Mouse (Mus musculus): ENCODE data around the gene Acap1. TPM values are rescaled to one million over a fixed set of nuclear protein-coding genes. Genes with fewer than 3 reads are reported as not detected.

Acap1 gene
- total RNA-seq, 2 experiments from 2014 or later, result 0.16 to 0.21 TPM

DNA sequence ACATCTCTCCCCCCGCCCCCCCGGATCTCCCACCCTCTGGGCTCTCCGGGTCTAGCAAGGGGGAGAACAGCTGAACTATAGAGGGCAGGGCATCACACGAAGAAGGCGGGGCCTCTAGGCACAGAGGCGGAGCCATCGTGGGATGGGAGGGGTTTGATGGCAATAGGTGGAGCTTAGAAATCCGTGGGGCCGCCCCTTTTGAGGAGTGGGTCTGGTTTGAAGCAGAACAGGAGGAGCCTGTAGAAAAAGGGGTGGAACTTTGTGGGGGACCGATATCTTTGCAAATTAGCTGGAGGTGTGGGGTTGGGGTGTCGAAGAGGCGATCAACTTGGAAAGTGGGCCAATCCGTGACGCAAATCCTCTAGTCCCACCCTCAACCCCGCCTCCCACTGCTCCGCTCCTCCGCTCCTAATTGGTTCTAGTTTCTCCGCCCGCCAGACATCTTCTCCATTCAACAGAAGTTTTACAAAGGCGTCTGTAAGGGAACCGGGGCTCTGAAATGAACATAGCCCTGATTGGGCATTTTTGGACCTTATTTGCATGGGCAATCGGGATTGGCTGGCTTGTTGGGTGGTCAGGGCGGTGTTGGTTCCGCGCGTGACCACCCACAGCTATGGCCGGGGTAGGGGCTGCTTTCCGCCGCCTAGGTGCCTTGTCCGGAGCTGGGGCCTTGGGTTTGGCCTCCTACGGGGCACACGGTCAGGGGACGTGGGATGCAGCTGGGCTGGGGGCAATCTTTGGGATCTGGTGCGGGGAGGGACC is 57.2 kb downstream of the Acap1 start, which contains the start of gene Tmem256:
TSS of gene Tmem256 (plus strand) at position 563 of the 762 bp plus-strand sequence.
- DNase-seq (ENCODE audit: low spot score in 2 of 2), result peak; percentile 95 to 97

DNA sequence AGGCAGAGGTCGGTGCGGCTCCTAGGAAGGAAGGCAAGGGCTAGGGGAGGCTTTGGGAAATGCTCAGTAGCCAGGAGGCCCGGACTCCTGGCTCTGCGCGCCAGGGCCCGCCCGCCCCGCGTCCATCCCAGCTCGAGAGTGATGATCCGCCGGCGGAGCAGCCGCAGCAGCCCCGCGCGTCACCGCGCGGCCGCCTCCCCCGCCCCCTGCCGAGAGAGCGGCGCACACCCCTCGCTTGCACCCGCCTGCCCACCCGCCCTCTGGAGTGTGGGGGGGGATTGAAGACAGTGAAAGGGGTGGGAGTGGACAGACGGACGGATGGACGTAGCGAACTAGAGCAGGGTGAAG is 57.8 kb downstream of the Acap1 start, which contains the start of gene Nlgn2:
TSS of gene Nlgn2 (minus strand) at position 181 of the 348 bp plus-strand sequence.
- no peak for DNase-seq (ENCODE audit: low spot score in 2 of 2)

DNA sequence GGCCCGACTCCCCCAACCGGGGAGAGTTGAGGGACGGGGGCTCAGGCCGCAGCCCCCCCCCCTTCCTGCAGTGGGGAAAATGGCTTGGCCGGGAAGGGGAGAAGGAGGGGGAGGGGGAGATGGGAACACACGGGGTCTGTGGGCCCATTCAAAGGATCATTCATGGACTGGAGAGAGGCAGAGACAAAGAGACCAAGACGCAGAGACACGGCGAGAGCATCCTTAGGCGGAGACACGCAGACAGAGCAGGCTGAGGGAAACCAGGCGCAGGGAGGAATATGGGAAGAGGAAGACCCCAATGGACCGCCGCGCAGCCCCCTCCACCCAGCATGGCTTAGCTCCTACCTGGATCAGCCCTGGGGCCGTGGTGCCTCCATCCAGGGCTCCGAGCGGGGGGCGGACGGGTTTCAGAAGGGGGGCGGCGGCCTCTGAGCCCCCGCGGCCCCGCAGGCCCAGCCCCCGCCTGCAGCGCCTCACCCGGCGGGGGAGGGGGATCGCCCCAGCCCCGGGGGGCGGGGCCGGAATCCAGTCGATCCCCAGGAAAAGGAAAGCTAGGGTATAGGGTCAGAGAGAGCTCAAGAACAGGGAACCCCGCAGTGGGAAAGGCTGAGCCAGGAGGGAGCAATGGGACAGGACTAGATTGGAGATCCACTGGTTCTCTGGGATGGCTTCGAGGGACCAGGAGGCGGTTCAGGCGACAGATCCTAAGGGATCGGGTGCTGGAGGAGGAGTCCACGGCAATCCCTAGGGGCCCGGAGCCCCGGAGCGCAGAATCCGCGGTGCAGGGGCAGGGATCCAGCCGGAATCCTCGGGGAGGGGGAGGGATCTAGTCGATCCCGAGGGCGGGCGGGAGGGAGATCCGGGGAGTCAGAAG is 58.4 kb downstream of the Acap1 start:
- peak; percentile 49 to 68 for DNase-seq (ENCODE audit: low spot score in 2 of 2)

DNA sequence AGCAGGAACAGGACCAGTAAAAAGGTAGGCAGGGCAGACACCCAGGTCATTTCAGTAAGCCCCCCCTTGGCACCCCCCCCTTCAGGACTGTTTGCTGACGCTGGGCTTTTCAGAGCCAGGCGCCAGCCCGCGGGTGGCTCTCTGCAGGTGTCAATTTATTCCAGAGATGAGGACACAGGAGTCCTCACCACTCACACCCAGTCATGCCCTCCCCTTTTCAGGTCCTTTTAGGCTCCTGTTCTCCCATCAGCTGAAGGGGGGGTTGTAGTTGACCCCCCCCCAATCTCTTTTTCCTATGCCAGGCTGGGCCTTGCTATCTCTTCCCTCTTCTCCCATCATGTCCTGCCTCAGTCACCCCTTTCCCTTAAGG is 59.4 kb downstream of the Acap1 start:
- no peak for DNase-seq (ENCODE audit: low spot score in 2 of 2)

DNA sequence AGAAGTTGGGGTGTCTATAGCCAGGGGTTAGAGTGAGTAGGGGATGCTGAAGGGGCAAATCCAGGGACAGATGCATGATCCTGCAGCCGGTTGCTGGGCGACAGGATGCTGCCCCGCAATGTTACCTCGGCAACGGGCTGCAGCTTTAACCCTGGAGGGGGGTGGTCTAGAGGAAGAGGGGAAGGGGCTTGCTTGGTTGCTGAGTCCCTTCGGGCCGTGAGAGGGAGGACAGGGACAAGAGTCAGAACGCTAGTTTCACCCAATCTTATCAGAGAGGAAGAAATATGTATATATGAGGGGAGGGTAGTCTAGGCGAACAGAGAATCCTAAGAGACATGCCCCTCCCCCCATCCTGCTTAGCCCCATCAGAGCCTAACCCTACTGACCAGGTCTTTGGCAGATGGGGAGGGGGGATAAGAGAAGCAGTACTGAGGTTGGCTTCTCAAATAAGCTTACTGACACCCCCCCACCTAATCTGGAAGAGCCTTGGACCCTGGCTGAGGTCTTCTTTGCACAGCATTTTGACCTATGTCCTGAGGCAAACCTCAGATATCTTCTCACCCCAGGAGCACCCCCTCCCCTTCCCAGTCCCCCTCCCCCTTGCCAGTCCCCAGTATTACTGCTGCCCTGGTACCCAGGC is 59.9 kb downstream of the Acap1 start:
- DNase-seq (ENCODE audit: low spot score in 2 of 2), result peak in 1 of 2 experiments; percentile 33

DNA sequence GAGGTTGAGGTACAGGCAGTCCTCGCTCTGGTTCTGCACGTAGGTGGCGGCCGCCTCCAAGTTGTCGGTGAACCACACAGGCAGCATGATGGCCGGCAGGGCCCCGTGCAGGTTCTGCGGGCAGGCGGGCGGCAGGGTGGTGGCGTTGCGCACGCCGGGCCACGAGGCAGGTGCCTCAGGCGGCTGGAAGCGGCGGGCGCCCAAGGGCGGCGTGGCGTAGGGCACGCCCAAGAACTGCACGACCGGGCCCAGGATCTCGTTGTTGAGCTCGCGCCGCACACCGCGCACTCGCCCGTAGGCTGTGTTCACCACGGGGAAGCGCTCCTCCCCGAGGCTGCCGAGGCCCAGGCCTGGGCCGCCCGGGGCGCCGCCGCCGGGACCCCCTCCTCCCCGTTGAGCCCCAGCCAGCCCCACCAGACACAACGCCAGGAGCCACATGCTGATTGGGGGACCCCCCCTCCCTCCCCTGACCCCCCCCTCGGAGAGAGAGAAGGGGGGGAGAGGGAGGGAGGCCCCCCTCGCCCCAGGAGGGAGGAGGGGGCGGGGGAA is 61.3 kb downstream of the Acap1 start:
- DNase-seq (ENCODE audit: low spot score in 2 of 2), result peak in 1 of 2 experiments; percentile 44

DNA sequence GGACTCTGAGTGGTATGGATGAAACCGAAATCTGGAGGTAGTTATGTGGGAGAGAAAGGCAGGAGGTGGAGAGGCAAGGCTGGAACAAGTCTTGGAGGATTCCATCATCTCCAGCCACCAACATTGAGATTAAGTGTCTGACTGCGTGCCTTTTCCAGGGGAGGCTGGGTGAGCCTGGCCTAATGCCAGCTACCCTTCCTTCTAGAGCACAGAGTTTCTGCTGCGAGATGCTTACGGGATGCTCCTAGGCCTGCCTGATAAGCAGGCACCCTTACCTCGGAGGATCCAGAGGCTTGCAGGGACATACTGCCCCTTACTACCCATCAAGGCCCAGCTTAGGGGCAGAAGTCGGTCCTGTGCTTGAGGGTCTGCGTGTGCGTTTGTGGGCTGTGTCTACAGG is 61.8 kb downstream of the Acap1 start:
- DNase-seq (ENCODE audit: low spot score in 2 of 2), result no peak

Small RNAs within 50 kb of the gene (microRNA-seq; reads per million reads assigned to microRNA genes)
- 0 reads per million in 2 experiments for gene Mir6924

Other genes with a start within 250 kb of the Acap1 start
- gene Sox15, start 240.2 kb downstream of the Acap1 start, total RNA-seq (2021), result not detected
- gene Mpdu1, start 232.9 kb downstream of the Acap1 start, total RNA-seq (2021), result 10 to 100 TPM; 85.9 to 89.9 TPM
- gene Cd68, start 229.4 kb downstream of the Acap1 start, total RNA-seq (2021), result 10 to 100 TPM in 1 of 2 experiments, 1 to 10 TPM in 1; 8.4 to 11.5 TPM
- gene Eif4a1, start 223.1 kb downstream of the Acap1 start, total RNA-seq (2021), result 100 to 1,000 TPM; 492 to 501 TPM
- 10 to 100 TPM; 88.0 to 98.7 TPM for gene Senp3, start 213.5 kb downstream of the Acap1 start, total RNA-seq (2021)
- gene Tnfsf13, start 209.8 kb downstream of the Acap1 start, total RNA-seq (2021), result 1 to 10 TPM; 1.1 to 1.2 TPM
- gene Tnfsf12, start 199.7 kb downstream of the Acap1 start, total RNA-seq (2021), result 1 to 10 TPM; 6.7 to 8.3 TPM
- under 1 TPM; 0.69 to 0.76 TPM for gene Tnfsfm13, start 199.4 kb downstream of the Acap1 start, total RNA-seq (2021)
- 10 to 100 TPM; 55.6 to 59.4 TPM for gene Polr2a, start 136.9 kb downstream of the Acap1 start, total RNA-seq (2021)
- under 1 TPM in 1 of 2 experiments, not detected in 1; 0.22 TPM for gene Slc35g3, start 133.6 kb downstream of the Acap1 start, total RNA-seq (2021)
- gene Zbtb4, start 129.6 kb downstream of the Acap1 start, total RNA-seq (2021), result 10 to 100 TPM; 69.7 to 72.8 TPM
- gene Chrnb1, start 99.6 kb downstream of the Acap1 start, total RNA-seq (2021), result 1 to 10 TPM; 1.1 to 1.6 TPM
- gene Fgf11, start 93.7 kb downstream of the Acap1 start, total RNA-seq (2021), result 10 to 100 TPM; 26.8 to 26.9 TPM
- not detected for gene Tmem102, start 89.9 kb downstream of the Acap1 start, total RNA-seq (2021)
- not detected for gene Gm39566, start 80.2 kb downstream of the Acap1 start, total RNA-seq (2021)
- not detected for gene Spem2, start 77.1 kb downstream of the Acap1 start, total RNA-seq (2021)
- gene Spem1, start 73.4 kb downstream of the Acap1 start, total RNA-seq (2021), result under 1 TPM; 0.34 to 0.54 TPM
- 100 to 1,000 TPM; 227 to 245 TPM for gene Nlgn2, start 57.8 kb downstream of the Acap1 start, total RNA-seq (2021)
- 100 to 1,000 TPM; 148 to 153 TPM for gene Tmem256, start 57.0 kb downstream of the Acap1 start, total RNA-seq (2021)
- gene Plscr3, start 49.2 kb downstream of the Acap1 start, total RNA-seq (2021), result 10 to 100 TPM; 31.2 to 37.7 TPM
- under 1 TPM in 1 of 2 experiments, not detected in 1; 0.25 TPM for gene Tnk1, start 36.8 kb downstream of the Acap1 start, total RNA-seq (2021)
- not detected for gene Tmem95, start 17.5 kb downstream of the Acap1 start, total RNA-seq (2021)
- under 1 TPM; 0.85 TPM for gene Kctd11, start 14.1 kb downstream of the Acap1 start, total RNA-seq (2021)
- 1 to 10 TPM; 2.4 to 2.5 TPM for gene 2810408A11Rik, start 5.4 kb upstream of the Acap1 start, total RNA-seq (2021)
- gene Neurl4, start 5.5 kb upstream of the Acap1 start, total RNA-seq (2021), result 100 to 1,000 TPM; 127 to 146 TPM
- 10 to 100 TPM; 27.8 to 30.2 TPM for gene Gps2, start 18.3 kb upstream of the Acap1 start, total RNA-seq (2021)
- 100 to 1,000 TPM; 479 to 501 TPM for gene Eif5a, start 26.4 kb upstream of the Acap1 start, total RNA-seq (2021)
- 1 to 10 TPM; 9.2 to 9.5 TPM for gene Ybx2, start 40.3 kb upstream of the Acap1 start, total RNA-seq (2021)
- gene Slc2a4, start 52.6 kb upstream of the Acap1 start, total RNA-seq (2021), result 1 to 10 TPM; 1.7 to 2.0 TPM
- not detected for gene Cldn7, start 69.2 kb upstream of the Acap1 start, total RNA-seq (2021)
- gene Ctdnep1, start 85.6 kb upstream of the Acap1 start, total RNA-seq (2021), result 100 to 1,000 TPM; 101 to 105 TPM
- 10 to 100 TPM; 98.0 to 99.5 TPM for gene Elp5, start 87.0 kb upstream of the Acap1 start, total RNA-seq (2021)
- 100 to 1,000 TPM; 256 to 267 TPM for gene Gabarap, start 95.6 kb upstream of the Acap1 start, total RNA-seq (2021)
- gene Phf23, start 100.2 kb upstream of the Acap1 start, total RNA-seq (2021), result 10 to 100 TPM; 40.1 to 43.7 TPM
- gene Dvl2, start 105.1 kb upstream of the Acap1 start, total RNA-seq (2021), result 10 to 100 TPM; 26.1 to 38.9 TPM
- gene Acadvl, start 119.9 kb upstream of the Acap1 start, total RNA-seq (2021), result 10 to 100 TPM; 55.7 to 57.6 TPM
- gene Dlg4, start 121.4 kb upstream of the Acap1 start, total RNA-seq (2021), result 100 to 1,000 TPM; 705 to 717 TPM
- gene Asgr1, start 158.5 kb upstream of the Acap1 start, total RNA-seq (2021), result 1 to 10 TPM; 1.2 to 1.3 TPM
- not detected for gene Asgr2, start 197.1 kb upstream of the Acap1 start, total RNA-seq (2021)
- under 1 TPM; 0.67 to 0.69 TPM for gene Mgl2, start 234.8 kb upstream of the Acap1 start, total RNA-seq (2021)